Mouse (Mus musculus): ENCODE measurements around the gene Acsl1.

GRCm38 (mm10) chr8:46445964-46446915 is 24.6 kb upstream of the Acsl1 start:
- TF ChIP-seq POLR2A (IDR thresholded peaks at IDR 0.05; ENCODE audit: low read depth, low read length) (0 out of 2 replicates have a peak, but pooled peaks have one; percentile 5), CTCF (IDR thresholded peaks at IDR 0.05; ENCODE audit: extremely low read depth, insufficient read length, insufficient replicate concordance, low read depth, low read length) (no peak)
